Mouse (Mus musculus): Measurements from ENCODE around the gene Fcer1g. TPM values are rescaled to one million over a fixed set of nuclear protein-coding genes. Genes with fewer than 3 reads are reported as not detected.
A peak's percentile ranks its signal among the peaks of the same experiment; 100 is the strongest.

Fcer1g gene
- total RNA-seq, 2 experiments from 2014 or later: 15.2 to 16.7 TPM

DNA sequence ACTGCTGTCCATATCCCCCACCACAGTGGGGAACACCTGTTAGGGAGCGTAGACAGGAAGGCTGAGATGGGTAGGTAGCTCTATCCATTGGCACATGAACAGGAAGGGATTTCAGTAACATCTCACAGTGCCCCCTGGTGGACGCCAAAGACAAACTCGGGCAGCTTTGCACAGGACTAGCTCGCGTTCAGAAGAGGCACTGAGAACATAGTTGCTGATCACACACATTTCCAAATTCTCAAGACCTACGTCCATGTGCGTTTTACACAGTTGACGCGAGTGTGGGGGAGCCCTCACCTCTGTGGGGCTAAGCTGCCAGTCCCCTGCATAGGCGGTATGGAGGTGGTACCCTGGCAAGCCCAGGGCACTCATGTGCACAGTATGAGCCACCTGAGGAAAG is 13.3 kb downstream of the Fcer1g start:
- peak; percentile 91 to 94 for DNase-seq (ENCODE audit: low spot score in 2 of 2)

- DNase-seq (ENCODE audit: low spot score in 2 of 2): no peak
Measured at GRCm38 (mm10) chr1:171216241-171216955, 17.8 kb downstream of the Fcer1g start.

DNA sequence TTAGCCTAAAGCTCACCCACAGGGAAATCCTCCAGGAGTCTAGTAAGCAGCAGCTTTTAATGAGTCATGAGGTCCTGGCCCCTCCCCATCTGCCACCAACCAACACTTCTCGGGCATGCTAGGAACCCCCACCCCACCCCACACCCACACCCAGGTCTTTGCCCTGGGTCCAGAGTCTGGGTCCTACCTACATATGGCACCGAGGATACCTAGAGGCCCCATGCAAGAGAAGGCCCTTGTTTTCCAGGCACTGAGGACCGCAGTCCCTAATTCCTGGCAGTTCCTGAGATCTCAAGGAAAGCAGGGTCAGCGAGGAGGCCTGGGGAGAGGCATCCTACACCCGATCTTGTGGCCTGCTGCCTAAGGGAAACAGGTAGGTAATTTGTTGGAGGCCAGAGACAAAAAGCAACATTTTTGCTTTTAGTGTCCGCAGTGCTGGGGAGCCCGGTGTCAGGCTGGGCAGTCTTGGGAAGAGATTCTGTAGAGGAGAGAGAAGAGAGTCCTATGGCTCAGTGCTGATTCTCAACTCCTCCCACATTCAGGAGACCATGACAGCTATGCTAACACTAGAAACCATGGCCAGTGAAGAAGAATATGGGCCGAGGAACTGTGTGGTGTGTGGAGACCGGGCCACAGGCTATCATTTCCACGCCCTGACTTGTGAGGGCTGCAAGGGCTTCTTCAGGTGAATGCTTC is 20.2 kb downstream of the Fcer1g start, which contains the start of gene Nr1i3:
Nr1i3 (plus strand) TSS at position 170 of the 696 bp plus-strand sequence.
- DNase-seq (ENCODE audit: low spot score in 2 of 2): no peak

DNA sequence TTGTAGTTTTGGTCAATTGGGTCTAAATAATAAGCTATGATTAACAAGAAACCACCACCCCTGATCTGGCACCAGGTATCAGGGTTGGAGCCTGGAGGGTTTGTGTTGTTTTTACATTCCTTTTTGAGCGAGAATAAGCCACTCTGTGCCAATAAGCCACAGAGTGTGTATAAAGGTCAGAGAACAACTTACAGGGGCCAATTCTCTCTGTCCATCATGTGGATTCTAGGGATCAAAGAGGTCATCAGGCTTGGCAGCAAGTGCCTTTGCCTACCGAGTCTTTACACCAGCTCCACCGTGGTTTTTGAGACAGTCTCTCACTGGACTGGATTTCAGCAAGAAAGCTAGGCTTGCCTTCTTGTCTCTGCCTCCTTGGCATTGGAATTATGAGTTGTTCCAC is 21.3 kb downstream of the Fcer1g start:
- DNase-seq (ENCODE audit: low spot score in 2 of 2): no peak

GRCm38 (mm10) chr1:171209409-171209808 is 24.8 kb downstream of the Fcer1g start:
- no peak for DNase-seq (ENCODE audit: low spot score in 2 of 2)

- no peak for DNase-seq (ENCODE audit: low spot score in 2 of 2)
Measured at GRCm38 (mm10) chr1:171205704-171206493, 28.3 kb downstream of the Fcer1g start.

GRCm38 (mm10) chr1:171204249-171204644 is 29.9 kb downstream of the Fcer1g start:
- no peak for DNase-seq (ENCODE audit: low spot score in 2 of 2)

DNA sequence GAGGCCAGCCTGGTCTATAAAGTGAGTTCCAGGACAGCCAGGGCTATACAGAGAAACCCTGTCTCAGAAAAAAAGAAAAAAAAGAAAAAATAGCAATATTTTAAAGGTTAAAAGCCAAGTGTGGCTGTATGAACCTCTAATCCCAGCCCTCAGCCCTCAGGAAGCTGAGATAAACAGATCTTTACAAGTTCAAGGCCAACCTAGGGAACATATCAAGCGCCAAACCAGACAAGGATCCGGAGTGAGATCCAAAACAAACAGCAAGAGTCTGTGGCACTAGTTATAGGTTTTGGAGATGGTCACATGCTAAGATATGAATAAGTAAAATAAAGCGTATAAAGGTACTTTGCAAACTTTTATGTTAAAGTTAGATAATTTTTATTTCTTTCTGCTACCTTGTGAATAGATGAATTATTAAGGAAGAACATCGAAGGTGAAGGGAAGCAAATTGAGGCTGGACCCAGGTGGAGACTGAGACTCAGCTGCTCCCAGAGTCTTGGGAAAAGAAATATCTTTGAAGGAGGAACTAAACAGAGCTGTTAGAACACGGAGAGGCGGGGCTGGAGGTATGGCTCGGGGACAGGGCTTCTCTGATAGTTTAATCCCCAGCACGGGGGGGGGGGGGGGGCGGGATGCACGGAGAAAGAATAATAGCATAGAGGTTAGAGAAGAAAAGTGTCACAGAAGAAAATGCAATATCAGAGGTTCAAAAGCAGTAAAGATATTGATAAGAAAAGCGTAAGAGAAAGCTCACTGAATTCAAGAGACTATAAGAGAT is 30.5 kb downstream of the Fcer1g start:
- no peak for DNase-seq (ENCODE audit: low spot score in 2 of 2)

DNA sequence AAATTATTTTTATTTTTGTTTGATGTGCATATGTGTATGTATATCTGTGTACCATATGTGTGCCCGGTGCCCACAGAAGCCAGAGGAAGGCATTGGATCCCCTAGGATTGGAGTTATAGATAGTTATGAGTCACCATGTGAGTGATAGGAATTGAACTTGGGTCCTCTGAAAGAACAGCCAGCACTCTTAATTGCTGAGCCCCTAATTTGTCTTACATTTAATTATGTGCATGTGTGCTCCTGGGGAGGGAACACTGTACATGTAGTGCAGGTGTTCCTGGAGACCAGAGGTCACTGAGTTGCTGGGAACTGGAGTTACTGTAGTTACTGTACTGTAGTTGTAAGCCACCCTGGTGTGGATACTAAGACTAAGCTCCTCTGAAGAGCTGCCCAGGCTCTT is 33.4 kb downstream of the Fcer1g start:
- no peak for DNase-seq (ENCODE audit: low spot score in 2 of 2)

DNA sequence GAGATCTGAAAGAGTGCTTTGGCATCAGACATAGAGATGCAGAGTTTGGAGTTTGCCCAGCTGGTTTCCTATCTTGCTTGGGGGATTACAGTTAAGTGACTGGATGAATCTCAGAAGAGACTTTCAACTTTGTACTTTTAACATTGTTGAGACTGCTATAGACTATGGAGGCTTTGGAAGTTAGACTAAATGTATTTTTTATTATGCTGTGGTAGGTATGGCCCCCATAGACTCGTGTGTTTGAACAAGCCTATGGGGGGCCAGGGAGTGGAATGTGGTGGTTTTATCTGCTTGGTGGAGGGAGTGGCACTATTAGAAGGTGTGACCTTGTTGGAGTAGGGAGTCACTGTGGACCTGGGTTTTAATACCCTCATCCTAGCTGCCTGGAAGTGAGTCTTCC is 34.6 kb downstream of the Fcer1g start:
- no peak for DNase-seq (ENCODE audit: low spot score in 2 of 2)

GRCm38 (mm10) chr1:171195887-171196397 is 38.2 kb downstream of the Fcer1g start, which contains the start of gene Pcp4l1:
Pcp4l1 (minus strand) TSS chr1:171196268.
- peak; percentile 42 to 50 for DNase-seq (ENCODE audit: low spot score in 2 of 2)

DNA sequence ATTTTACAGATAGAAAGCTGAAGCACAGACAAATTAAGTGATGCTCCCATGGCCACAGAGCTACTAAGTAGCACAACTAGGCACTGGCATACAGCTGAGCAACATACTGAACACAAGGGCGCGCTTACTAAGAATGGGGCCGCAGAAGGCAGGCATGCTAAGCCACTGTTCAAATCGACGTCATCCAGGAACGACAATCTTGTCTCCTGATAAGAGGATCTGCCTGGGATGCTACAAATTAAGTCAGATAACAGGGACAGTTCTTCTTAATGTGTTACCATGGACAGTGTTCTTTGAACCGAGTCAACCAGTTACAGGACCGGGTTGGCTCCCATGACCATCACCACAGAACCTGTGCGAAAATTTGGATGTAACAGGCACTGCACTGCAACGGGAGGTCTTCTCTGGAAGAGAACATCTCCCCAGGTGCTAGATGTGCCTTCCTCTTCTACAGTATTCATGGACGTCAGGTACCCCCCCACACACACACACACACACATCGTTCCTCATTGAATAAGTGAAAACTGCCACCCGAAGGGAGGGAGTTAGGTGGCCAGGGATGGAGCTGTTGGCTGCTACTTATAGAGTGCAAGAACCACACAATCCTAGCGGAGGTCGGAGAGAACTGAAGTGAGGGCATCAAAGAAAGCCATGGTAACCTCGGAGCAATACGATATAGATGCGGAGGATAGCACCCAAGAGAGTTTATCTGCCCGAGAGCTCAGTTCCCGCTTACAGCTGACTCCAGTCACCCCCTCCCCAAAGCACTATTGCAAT is 38.9 kb downstream of the Fcer1g start:
- no peak for DNase-seq (ENCODE audit: low spot score in 2 of 2)

- DNase-seq (ENCODE audit: low spot score in 2 of 2): no peak
Measured at GRCm38 (mm10) chr1:171193911-171194830, 40.0 kb downstream of the Fcer1g start.

DNA sequence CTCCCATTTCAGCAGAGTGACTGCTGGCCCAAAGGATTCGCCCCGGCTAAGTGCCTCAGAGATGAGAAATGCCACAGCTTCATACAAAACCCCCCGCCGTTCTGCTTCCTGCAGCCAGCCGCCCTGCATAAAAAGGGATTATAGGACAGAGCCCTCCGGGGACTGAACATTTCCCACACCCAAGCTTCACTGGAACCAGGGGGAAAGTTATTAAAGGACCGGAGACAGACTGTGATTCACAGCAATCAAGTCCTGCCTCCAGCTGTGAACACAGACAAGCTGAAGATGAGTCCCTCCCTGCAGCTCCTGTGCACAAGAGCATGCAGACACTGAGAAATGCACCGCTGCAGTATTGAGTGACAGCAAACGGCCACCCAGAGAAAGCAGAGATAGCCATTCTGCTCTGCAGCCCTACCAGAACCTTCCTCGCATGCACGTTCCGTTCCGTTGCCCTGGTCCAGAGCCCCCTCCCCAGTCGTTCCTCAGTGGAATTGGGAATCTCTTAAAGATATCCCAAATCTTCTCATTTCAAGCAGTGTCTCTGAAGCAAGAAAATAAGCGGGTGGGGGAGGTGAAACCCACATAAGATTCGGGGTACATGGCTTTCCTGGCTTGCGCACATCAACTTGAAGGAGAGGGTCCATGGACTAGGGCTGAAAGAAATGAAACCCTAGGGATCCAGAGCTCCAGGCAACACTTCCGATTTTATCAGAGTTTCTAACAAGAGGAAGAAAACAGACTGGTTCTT is 40.9 kb downstream of the Fcer1g start:
- DNase-seq (ENCODE audit: low spot score in 2 of 2): no peak

DNA sequence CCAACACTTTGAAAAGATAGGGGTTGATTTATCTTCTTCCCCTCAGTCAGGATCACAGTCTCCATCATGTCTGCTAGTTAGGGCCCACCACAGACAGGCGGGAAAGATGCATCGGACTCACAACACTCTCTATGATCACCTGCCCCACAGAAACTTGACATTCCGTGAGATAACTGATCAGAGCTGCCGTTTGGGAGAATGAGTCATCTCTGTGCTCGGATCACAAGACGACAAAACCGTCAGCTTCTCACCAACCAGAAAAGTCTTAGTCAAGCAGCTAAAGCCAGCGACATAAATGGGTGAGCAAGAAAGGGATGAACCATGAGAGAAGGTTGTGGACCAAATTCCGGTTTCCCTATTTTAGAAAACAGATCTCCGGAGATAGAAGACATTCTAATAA is 41.9 kb downstream of the Fcer1g start:
- DNase-seq (ENCODE audit: low spot score in 2 of 2): no peak

DNA sequence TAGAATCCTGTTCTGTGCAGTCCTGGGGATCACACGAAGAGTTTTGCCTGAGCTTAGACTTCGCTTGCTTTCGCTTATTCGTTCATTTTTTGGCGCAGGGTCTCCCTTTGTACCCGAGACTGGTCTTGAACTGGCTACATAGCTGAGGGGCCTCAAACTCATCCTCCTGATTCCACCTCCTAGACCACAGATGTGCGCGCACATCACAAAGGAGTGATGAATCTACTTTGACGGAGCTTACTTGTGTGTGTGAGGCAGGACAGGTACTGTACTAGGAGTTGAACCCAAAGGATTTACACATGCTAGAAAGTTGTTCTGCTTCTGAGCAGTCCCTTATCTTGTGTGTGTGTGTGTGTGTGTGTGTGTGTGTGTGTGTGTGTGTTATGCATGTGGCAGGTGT is 43.3 kb downstream of the Fcer1g start:
- DNase-seq (ENCODE audit: low spot score in 2 of 2): no peak

DNA sequence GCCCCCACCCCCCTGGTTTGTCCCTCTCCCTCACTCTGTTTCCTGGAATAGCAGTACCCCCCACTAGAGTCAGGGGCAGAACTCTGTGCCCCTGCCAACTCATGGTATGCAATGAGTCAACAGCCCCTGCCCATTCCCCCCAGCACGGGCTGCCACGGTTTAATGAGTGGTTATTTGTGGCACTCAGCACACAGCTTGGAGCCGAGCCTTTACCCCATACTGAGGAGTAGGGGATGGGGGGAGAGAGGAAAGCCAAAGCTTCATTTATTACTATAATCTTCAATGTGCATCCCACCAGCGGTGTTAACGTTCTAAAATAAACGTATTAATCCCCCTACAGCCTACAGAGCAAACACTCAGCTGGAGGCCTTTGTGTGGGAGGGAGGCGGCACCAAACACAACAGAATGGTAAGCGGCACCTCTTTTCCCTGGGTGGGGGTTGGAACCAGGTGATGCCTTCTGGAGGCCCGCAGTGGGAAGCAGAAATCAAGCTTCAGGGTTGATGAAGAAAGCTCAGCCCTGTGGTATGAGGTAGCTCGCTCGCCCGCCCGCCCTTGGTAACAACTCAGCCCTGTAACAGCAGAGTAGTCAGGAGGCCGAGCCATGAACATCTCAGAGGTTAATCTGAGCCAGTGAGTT is 44.6 kb downstream of the Fcer1g start:
- no peak for DNase-seq (ENCODE audit: low spot score in 2 of 2)

GRCm38 (mm10) chr1:171189046-171189445 is 45.1 kb downstream of the Fcer1g start:
- no peak for DNase-seq (ENCODE audit: low spot score in 2 of 2)

Data from layer of hippocampus, postnatal 10 days (tissue).